Mouse (Mus musculus) heart, postnatal 25 days (tissue): ENCODE data around the gene Polr3a. TPM values are rescaled to one million over a fixed set of nuclear protein-coding genes. Genes with fewer than 3 reads are reported as not detected.
"Not testable (repeated sequence)": the region's sequence is repeated elsewhere in the genome, so short reads cannot be mapped to it uniquely, and the experiment has no call there.

ENCODE experiments used
- DNase-seq: peaks from one replicate; pipeline ENCODE4 v3.0.0; 2022; ENCODE audit warnings: low spot score
- intact Hi-C: fragments of 180-260 bp; cut with DNase I; formaldehyde crosslinking; loops from one replicate; pipeline ENCODE4 v1.15.1; 2025
- total RNA-seq, 2 experiments: library from RNA; stranded (reverse); gene quantifications; 2 replicates each; pipeline ENCODE4 v1.2.3; 2021

Gene Polr3a
- total RNA-seq, 2 experiments from 2014 or later: 9.3 to 10.2 TPM

GRCm38 (mm10) chr14:24497443-24497842, 10.6 kb upstream of the Polr3a start:
- intact Hi-C loops: loop anchor here (5.0 to 10.0 kb wide), 2 partner anchors 280 to 957 kb away; partner anchors contain the start of gene Zmiz1
- no peak for DNase-seq

- no peak for DNase-seq
- intact Hi-C loops: loop anchor here (5.0 to 10.0 kb wide), 2 partner anchors 281 to 958 kb away; partner anchors contain the start of gene Zmiz1
Observed at GRCm38 (mm10) chr14:24496507-24496906, 9.6 kb upstream of the Polr3a start.

GRCm38 (mm10) chr14:24493256-24493655, 6.4 kb upstream of the Polr3a start:
- intact Hi-C loops: loop anchor here (10.0 kb wide), 1 partner anchor 962 kb away; the partner anchor contains the start of gene Zmiz1
- DNase-seq: no peak

- intact Hi-C loops: loop anchor here (10.0 kb wide), 1 partner anchor 963 kb away; the partner anchor contains the start of gene Zmiz1
Observed at GRCm38 (mm10) chr14:24491266-24491981, 4.6 kb upstream of the Polr3a start.

GRCm38 (mm10) chr14:24490468-24491265, 3.8 kb upstream of the Polr3a start:
- DNase-seq: peak; percentile 92
- intact Hi-C loops: loop anchor here (10.0 kb wide), 1 partner anchor 964 kb away; the partner anchor contains the start of gene Zmiz1

More at GRCm38 (mm10) chr14:24491266-24491981, 4.6 kb upstream of the Polr3a start:
- DNase-seq: no peak

- DNase-seq: not testable (repeated sequence)
- intact Hi-C loops: loop anchor here (10.0 kb wide), 1 partner anchor 965 kb away; the partner anchor contains the start of gene Zmiz1
Observed at GRCm38 (mm10) chr14:24489772-24490171, 2.9 kb upstream of the Polr3a start.

GRCm38 (mm10) chr14:24486241-24486767, 554 bp downstream of the Polr3a start:
- intact Hi-C loops: no loop called here
- DNase-seq: no peak

- intact Hi-C loops: no loop called here
- no peak for DNase-seq
Observed at GRCm38 (mm10) chr14:24468806-24469205, 18.1 kb downstream of the Polr3a start.

- no peak for DNase-seq
- intact Hi-C loops: loop anchor here (10.0 kb wide), 1 partner anchor 173 kb away; no protein-coding TSS in a partner anchor
Observed at GRCm38 (mm10) chr14:24458191-24458590, 28.7 kb downstream of the Polr3a start.

- DNase-seq: not testable (repeated sequence)
- intact Hi-C loops: loop anchor here (5.0 kb wide), 1 partner anchor 56 kb away; no protein-coding TSS in a partner anchor
Observed at GRCm38 (mm10) chr14:24443529-24443928, 43.3 kb downstream of the Polr3a start.

Other genes with a start within 250 kb of the Polr3a start
- gene Dlg5, start 241.1 kb downstream of the Polr3a start, total RNA-seq: 1 to 10 TPM; 7.9 to 8.4 TPM
- not detected for gene E330034G19Rik, start 193.8 kb downstream of the Polr3a start, total RNA-seq
- 100 to 1,000 TPM; 821 to 836 TPM for gene Rps24, start 67 bp upstream of the Polr3a start, total RNA-seq